Mouse (Mus musculus): ENCODE results near the gene Slc22a2. TPM values are rescaled to one million over a fixed set of nuclear protein-coding genes. Genes with fewer than 3 reads are reported as not detected.
"Not testable (repeated sequence)": the region's sequence is repeated elsewhere in the genome, so short reads cannot be mapped to it uniquely, and the experiment has no call there.

The Slc22a2 gene
- total RNA-seq (2014; rRNA removed) (not detected in 2 replicates), polyA plus RNA-seq (2012; rRNA removed) (not detected in 2 replicates)

DNA sequence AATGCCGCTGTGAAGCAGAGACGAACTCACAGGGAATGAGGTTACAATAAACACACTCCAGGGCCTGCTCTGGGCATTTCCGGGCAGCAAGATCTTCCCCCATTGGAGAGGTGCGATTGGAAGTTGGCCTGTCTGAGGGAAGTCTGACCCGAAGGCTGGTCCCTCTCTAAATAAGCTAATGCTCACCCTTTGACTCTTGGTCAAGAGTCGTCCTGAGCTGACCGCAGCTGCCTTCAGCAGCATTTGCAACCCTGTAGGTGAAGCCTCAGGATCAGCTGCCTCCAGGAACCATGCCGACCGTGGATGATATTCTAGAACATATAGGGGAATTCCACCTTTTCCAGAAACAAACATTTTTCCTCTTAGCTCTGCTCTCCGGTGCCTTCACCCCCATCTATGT lies at the start of gene Slc22a2:
Gene Slc22a2, plus strand, starts transcription at position 142 of the 400 bp plus-strand sequence.
- H3K4me1 ChIP-seq (ENCODE audit: control insufficient read depth, insufficient read depth, low read length) = no peaks in the 10 kb centered on the region
- no peak within 1 kb of the TSS for H3K9ac ChIP-seq (ENCODE audit: low read depth, low read length)
- no peak for DNase-seq (ENCODE audit: extremely low read depth, low read depth, low spot score)
- H3K27me3 ChIP-seq (ENCODE audit: control insufficient read depth, insufficient read depth, low read length) = no peaks in the 10 kb centered on the region
- H3K36me3 ChIP-seq (ENCODE audit: control insufficient read depth, insufficient read depth, low read length) = no peaks in the 10 kb centered on the region
- WGBS = 57% methylated on average over 10 of the region's 10 CpGs
- no peaks in the 10 kb centered on the region for H3K79me2 ChIP-seq (ENCODE audit: control insufficient read depth, insufficient read depth, low read length)
- no peak for TF ChIP-seq CTCF (IDR thresholded peaks at IDR 0.05; ENCODE audit: low read depth, low read length)
- TF ChIP-seq POLR2A (IDR thresholded peaks at IDR 0.05; ENCODE audit: extremely low read depth, insufficient read depth, low read length) = no peak
- H3K4me3 ChIP-seq (ENCODE audit: insufficient read depth, low read depth, low read length) = no peak within 1 kb of the TSS
- no peak within 1 kb of the TSS for H3K27ac ChIP-seq (replicated peaks; ENCODE audit: insufficient read depth, low read depth, low read length)

- no peaks in the 10 kb centered on the region for H3K4me1 ChIP-seq (ENCODE audit: control insufficient read depth, insufficient read depth, low read length)
- H3K4me3 ChIP-seq (ENCODE audit: insufficient read depth, low read depth, low read length) = no peak overlapping the region
- TF ChIP-seq POLR2A (IDR thresholded peaks at IDR 0.05; ENCODE audit: extremely low read depth, insufficient read depth, low read length) (no peak), CTCF (IDR thresholded peaks at IDR 0.05; ENCODE audit: low read depth, low read length) (peak; percentile 85)
- 57% methylated on average over 13 of the region's 13 CpGs for WGBS
- H3K36me3 ChIP-seq (ENCODE audit: control insufficient read depth, insufficient read depth, low read length) = no peaks in the 10 kb centered on the region
- H3K9ac ChIP-seq (ENCODE audit: low read depth, low read length) = no peak overlapping the region
- peak; percentile 64 for DNase-seq (ENCODE audit: extremely low read depth, low read depth, low spot score)
- no peaks in the 10 kb centered on the region for H3K79me2 ChIP-seq (ENCODE audit: control insufficient read depth, insufficient read depth, low read length)
- no peak overlapping the region for H3K27ac ChIP-seq (replicated peaks; ENCODE audit: insufficient read depth, low read depth, low read length)
- no peaks in the 10 kb centered on the region for H3K27me3 ChIP-seq (ENCODE audit: control insufficient read depth, insufficient read depth, low read length)
Measured at GRCm38 (mm10) chr17:12534353-12535145, 49.4 kb upstream of the Slc22a2 start.

GRCm38 (mm10) chr17:12562215-12562614 lies 21.7 kb upstream of the Slc22a2 start:
- Histone ChIP-seq H3K4me1 (ENCODE audit: control insufficient read depth, insufficient read depth, low read length) (no peaks in the 10 kb centered on the region), H3K36me3 (ENCODE audit: control insufficient read depth, insufficient read depth, low read length) (no peaks in the 10 kb centered on the region), H3K4me3 (ENCODE audit: insufficient read depth, low read depth, low read length) (no peak overlapping the region), H3K27ac (replicated peaks; ENCODE audit: insufficient read depth, low read depth, low read length) (no peak overlapping the region), H3K79me2 (ENCODE audit: control insufficient read depth, insufficient read depth, low read length) (no peaks in the 10 kb centered on the region), H3K27me3 (ENCODE audit: control insufficient read depth, insufficient read depth, low read length) (0 out of 2 replicates have a peak, but pooled peaks cover 3% of the 10 kb centered on the region), H3K9ac (ENCODE audit: low read depth, low read length) (no peak overlapping the region)
- TF ChIP-seq POLR2A (IDR thresholded peaks at IDR 0.05; ENCODE audit: extremely low read depth, insufficient read depth, low read length) (no peak), CTCF (IDR thresholded peaks at IDR 0.05; ENCODE audit: low read depth, low read length) (0 out of 2 replicates have a peak, but pooled peaks have one; percentile 1)
- DNase-seq (ENCODE audit: extremely low read depth, low read depth, low spot score) = no peak
- 69% methylated on average over 4 of the region's 4 CpGs for WGBS

DNA sequence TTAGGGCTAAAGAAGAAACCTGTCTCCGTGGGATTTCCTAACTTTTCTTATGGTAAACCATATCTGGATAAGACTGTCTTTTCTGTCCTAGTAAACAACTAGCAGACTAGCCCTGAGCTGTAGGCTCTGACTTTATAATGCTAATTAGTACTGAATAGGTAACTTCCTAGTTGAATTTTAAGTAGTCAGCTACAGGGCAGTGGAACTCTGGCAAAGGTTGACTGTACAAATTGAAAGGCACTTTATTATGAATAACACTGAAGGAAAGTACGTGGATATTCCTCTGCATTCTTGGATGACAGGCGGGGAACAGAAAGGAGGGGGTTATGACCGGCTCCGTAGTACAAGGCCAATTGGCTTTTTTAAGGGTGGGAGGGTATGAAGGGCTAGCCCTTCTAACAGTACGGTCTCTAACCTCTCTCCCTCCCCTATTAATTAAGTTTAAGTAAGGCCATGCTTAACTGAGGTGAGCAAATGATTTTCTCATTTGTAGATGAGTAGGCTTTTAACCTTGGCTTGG lies 19.4 kb upstream of the Slc22a2 start:
- H3K9ac ChIP-seq (ENCODE audit: low read depth, low read length); H3K27me3 ChIP-seq (ENCODE audit: control insufficient read depth, insufficient read depth, low read length); H3K27ac ChIP-seq (replicated peaks; ENCODE audit: insufficient read depth, low read depth, low read length); DNase-seq (ENCODE audit: extremely low read depth, low read depth, low spot score); H3K4me3 ChIP-seq (ENCODE audit: insufficient read depth, low read depth, low read length); H3K79me2 ChIP-seq (ENCODE audit: control insufficient read depth, insufficient read depth, low read length); H3K4me1 ChIP-seq (ENCODE audit: control insufficient read depth, insufficient read depth, low read length); H3K36me3 ChIP-seq (ENCODE audit: control insufficient read depth, insufficient read depth, low read length): not testable (repeated sequence)
- WGBS = 82% methylated on average over 6 of the region's 6 CpGs

- no peaks in the 10 kb centered on the region for H3K36me3 ChIP-seq (ENCODE audit: control insufficient read depth, insufficient read depth, low read length)
- H3K9ac ChIP-seq (ENCODE audit: low read depth, low read length) = no peak overlapping the region
- H3K27me3 ChIP-seq (ENCODE audit: control insufficient read depth, insufficient read depth, low read length) = peaks cover 3% of the 10 kb centered on the region; the same call in 1 of the 2 replicates
- TF ChIP-seq CTCF (IDR thresholded peaks at IDR 0.05; ENCODE audit: low read depth, low read length) (no peak), POLR2A (IDR thresholded peaks at IDR 0.05; ENCODE audit: extremely low read depth, insufficient read depth, low read length) (no peak)
- 91% methylated on average over 6 of the region's 6 CpGs for WGBS
- H3K4me1 ChIP-seq (ENCODE audit: control insufficient read depth, insufficient read depth, low read length) = no peaks in the 10 kb centered on the region
- no peaks in the 10 kb centered on the region for H3K79me2 ChIP-seq (ENCODE audit: control insufficient read depth, insufficient read depth, low read length)
- no peak overlapping the region for H3K27ac ChIP-seq (replicated peaks; ENCODE audit: insufficient read depth, low read depth, low read length)
- DNase-seq (ENCODE audit: extremely low read depth, low read depth, low spot score) = no peak
- no peak overlapping the region for H3K4me3 ChIP-seq (ENCODE audit: insufficient read depth, low read depth, low read length)
Measured at GRCm38 (mm10) chr17:12565443-12565842, 18.5 kb upstream of the Slc22a2 start.

DNA sequence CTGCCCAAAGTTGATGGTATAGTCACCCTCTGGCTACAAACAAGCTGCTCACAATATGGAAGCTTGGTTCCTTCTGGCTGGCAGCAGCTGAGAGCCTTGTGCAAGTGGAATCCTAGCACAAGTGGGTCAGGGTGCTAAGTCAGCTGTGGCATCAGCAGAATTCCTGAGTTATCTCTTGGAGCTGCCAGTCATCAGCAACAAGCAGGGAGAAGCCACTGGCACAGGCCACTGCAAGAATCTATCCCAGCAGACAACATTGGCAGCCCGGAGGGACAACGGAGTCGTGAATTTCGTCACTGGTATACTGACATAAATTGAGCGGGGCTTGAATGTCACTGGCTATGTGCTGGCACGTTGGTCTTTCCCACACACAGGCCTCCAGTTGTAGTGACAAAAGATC lies 12.6 kb upstream of the Slc22a2 start:
- Histone ChIP-seq H3K27me3 (ENCODE audit: control insufficient read depth, insufficient read depth, low read length) (no peaks in the 10 kb centered on the region; the same call in 1 of the 2 replicates), H3K79me2 (ENCODE audit: control insufficient read depth, insufficient read depth, low read length) (no peaks in the 10 kb centered on the region), H3K9ac (ENCODE audit: low read depth, low read length) (no peak overlapping the region), H3K36me3 (ENCODE audit: control insufficient read depth, insufficient read depth, low read length) (no peaks in the 10 kb centered on the region), H3K4me1 (ENCODE audit: control insufficient read depth, insufficient read depth, low read length) (no peaks in the 10 kb centered on the region), H3K4me3 (ENCODE audit: insufficient read depth, low read depth, low read length) (no peak overlapping the region), H3K27ac (replicated peaks; ENCODE audit: insufficient read depth, low read depth, low read length) (no peak overlapping the region)
- TF ChIP-seq CTCF (IDR thresholded peaks at IDR 0.05; ENCODE audit: low read depth, low read length) = no peak
- TF ChIP-seq POLR2A (IDR thresholded peaks at IDR 0.05; ENCODE audit: extremely low read depth, insufficient read depth, low read length) = no peak
- no peak for DNase-seq (ENCODE audit: extremely low read depth, low read depth, low spot score)
- WGBS = 69% methylated on average over 6 of the region's 6 CpGs
